Mouse (Mus musculus) C2C12 (cell line): ENCODE data around the gene Chuk.

ENCODE experiments used
- CTCF ChIP-seq: IDR thresholded peaks from one replicate; pipeline ENCODE4 v1.5.1; 2011; ENCODE audit not compliant: control insufficient read depth, insufficient read depth, insufficient read length
- MAX ChIP-seq: IDR thresholded peaks from one replicate; pipeline ENCODE4 v1.6.1; 2011; ENCODE audit warnings: mild to moderate bottlenecking, control low read depth
- MYOG ChIP-seq: IDR thresholded peaks from one replicate; pipeline ENCODE4 v1.6.1; 2011; ENCODE audit not compliant: control insufficient read depth, insufficient read length; ENCODE audit errors: extremely low read depth
- USF1 ChIP-seq: IDR thresholded peaks from one replicate; pipeline ENCODE4 v1.6.1; 2011; ENCODE audit warnings: low read depth, mild to moderate bottlenecking, control low read depth, moderate library complexity

- TF ChIP-seq MAX = no peak
- TF ChIP-seq CTCF = no peak
- TF ChIP-seq USF1 = no peak
- TF ChIP-seq MYOG = no peak
Measured at GRCm38 (mm10) chr19:44045847-44046246, 61.4 kb downstream of the Chuk start.
